ENCODE assay signal across 11 mouse cellular contexts in the genomic region with DNA sequence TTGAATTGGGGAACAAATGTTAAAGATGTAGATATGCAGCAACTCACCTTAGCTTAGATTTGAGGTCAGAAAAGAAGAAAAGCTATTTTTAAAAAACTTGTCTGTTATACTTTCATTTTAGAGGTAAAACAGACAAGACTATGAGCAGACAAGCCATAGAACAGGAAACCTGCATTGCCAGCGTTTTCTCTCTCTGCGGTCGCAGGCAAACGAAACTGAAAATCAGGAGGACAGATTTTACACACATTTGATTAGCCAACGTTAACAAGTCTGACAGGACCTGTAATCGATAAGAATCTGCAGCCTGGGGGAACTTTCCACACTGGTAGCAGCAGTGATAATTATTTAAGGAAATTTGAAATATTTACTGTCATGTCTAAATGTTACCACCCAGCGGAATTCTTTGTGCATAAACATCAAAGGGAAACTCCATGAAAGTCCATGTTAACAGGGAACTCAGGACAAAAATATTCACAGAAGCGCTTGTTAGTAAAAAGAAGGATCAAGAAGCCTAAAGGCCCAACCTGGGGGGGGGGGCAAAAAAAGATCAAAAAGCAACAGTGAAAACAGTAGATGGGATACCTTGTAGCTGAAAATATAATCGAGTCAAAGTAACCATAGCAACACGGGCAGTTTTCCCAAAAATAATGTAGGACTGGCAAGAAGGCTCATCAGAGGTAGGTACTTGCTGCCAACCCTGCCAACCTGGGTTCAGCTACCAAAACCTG.
DNase-seq lines count a peak whose midpoint lies in the region; TF ChIP-seq lines count a peak whose summit lies in the region.
"Had no signal": no experiment of that assay in that cellular context is flagged by ENCODE, and none has a peak within 500 bp of the region (broad histone marks: within the 10 kb centered on the region; RNA-seq: fewer than 3 reads in every experiment).

No protein-coding gene starts in this region.

- no peaks in the 10 kb centered on the region for H3K36me3 ChIP-seq in splenic B cell, adult 2 months (ENCODE audit: control insufficient read depth, insufficient read depth, low read length, poor library complexity, severe bottlenecking)
- H3K36me3 ChIP-seq: heart, embryonic 13.5 days had no signal

- TF ChIP-seq POLR2A in brain, embryonic 14.5 days (IDR thresholded peaks at IDR 0.05; ENCODE audit: borderline replicate concordance, extremely low read depth, insufficient read depth, insufficient read length, poor library complexity, severe bottlenecking), result no peak

- no peaks in the 10 kb centered on the region for H3K27me3 ChIP-seq in splenic B cell, adult 2 months (ENCODE audit: control insufficient read depth, insufficient read depth, low read length, poor library complexity, severe bottlenecking)
- H3K27me3 ChIP-seq: heart, embryonic 13.5 days had no signal

- DNase-seq in cerebellum, postnatal 10 days, result peak; percentile 56 to 62
- DNase-seq in cerebellum, postnatal 25 days, result no peak
- DNase-seq in lung, postnatal 36 days, result peak; percentile 30
- no peak for DNase-seq in lung, adult 18-20 months
- DNase-seq in brain, embryonic 14.5 days (ENCODE audit: low read depth), result peak; percentile 37
- peak; percentile 63 for DNase-seq in splenic B cell, adult 2 months (ENCODE audit: low read depth, low spot score)
- no peak for DNase-seq in embryo, embryonic 10.5 days (ENCODE audit: low spot score)
- DNase-seq in testis, postnatal 14 days (ENCODE audit: low spot score), result no peak
- DNase-seq: kidney, adult 11 months; retina, postnatal 1 day had no signal

- TF ChIP-seq CTCF in brain, embryonic 14.5 days (IDR thresholded peaks at IDR 0.05; ENCODE audit: borderline replicate concordance, extremely low read depth, insufficient read depth, insufficient read length), result no peak

Comparison
In these comparisons a context has a peak if more than half of its experiments do, and no peak if none do; other contexts are left out.
1. DNase-seq: peak in cerebellum, postnatal 10 days (2 of 2), lung, postnatal 36 days (single experiment), brain, embryonic 14.5 days (single experiment) and splenic B cell, adult 2 months (single experiment); none in cerebellum, postnatal 25 days (0 of 2), lung, adult 18-20 months (0 of 2), embryo, embryonic 10.5 days (single experiment) and testis, postnatal 14 days (single experiment).